Mouse (Mus musculus) embryonic facial prominence, embryonic 15.5 days (tissue): ENCODE measurements around the gene Bcl2l14. TPM values are rescaled to one million over a fixed set of nuclear protein-coding genes. Genes with fewer than 3 reads are reported as not detected.

Experiments used
- ATAC-seq: fragments of 200-750 bp; cut with Nextera tagmentation; 2 replicates; pipeline ENCODE4 v1.8.0; 2017; ENCODE audit warnings: low read depth, moderate TSS enrichment; ENCODE audit not compliant: insufficient number of reproducible peaks, low FRiP score, low TSS enrichment
- H3K27ac ChIP-seq: fragments of 300-500 bp; sonication (generic); replicated peaks from 2 replicates; pipeline ENCODE4 v1.5.1; 2015; ENCODE audit warnings: mild to moderate bottlenecking, inconsistent platforms
- H3K27me3 ChIP-seq: fragments of 300-500 bp; sonication (generic); 2 replicates; pipeline ENCODE4 v1.6.1; 2015; ENCODE audit warnings: inconsistent platforms
- H3K36me3 ChIP-seq: fragments of 300-500 bp; sonication (generic); 2 replicates; pipeline ENCODE4 v1.6.1; 2015; ENCODE audit warnings: mild to moderate bottlenecking, inconsistent platforms
- H3K4me1 ChIP-seq: fragments of 300-500 bp; sonication (generic); 2 replicates; pipeline ENCODE4 v1.6.1; 2015; ENCODE audit warnings: inconsistent platforms
- H3K4me2 ChIP-seq: fragments of 300-500 bp; sonication (generic); replicated peaks from 2 replicates; pipeline ENCODE4 v1.6.1; 2015; ENCODE audit warnings: mild to moderate bottlenecking, inconsistent platforms
- H3K4me3 ChIP-seq: fragments of 300-500 bp; sonication (generic); replicated peaks from 2 replicates; pipeline ENCODE4 v1.5.1; 2015; ENCODE audit warnings: mild to moderate bottlenecking, inconsistent platforms
- H3K9ac ChIP-seq: fragments of 300-500 bp; sonication (generic); 2 replicates; pipeline ENCODE4 v1.6.1; 2015; ENCODE audit warnings: inconsistent platforms
- H3K9me3 ChIP-seq: fragments of 300-500 bp; sonication (generic); replicated peaks from 2 replicates; pipeline ENCODE4 v1.6.1; 2016; ENCODE audit warnings: inconsistent platforms
- WGBS: fragments of 180-500 bp; shearing (Covaris S2); methylation state at CpG from one replicate; pipeline ENCODE4 v1.1.7; 2015; 5-methylcytosine and 5-hydroxymethylcytosine counted together
- polyA plus RNA-seq: library from polyadenylated mRNA; unstranded; fragments of >200 nt; fragmentation: Nextera tagmentation; extraction: Ambion mirVana; gene quantifications from 2 replicates; pipeline ENCODE4 v1.2.1, GENCODE M21; 2015

The Bcl2l14 gene
- polyA plus RNA-seq, 1 experiment from 2014 or later = 2.4 TPM

GRCm38 (mm10) chr6:134431583-134431982 lies 35.5 kb downstream of the Bcl2l14 start:
- Histone ChIP-seq H3K36me3 (no peaks in the 10 kb centered on the region), H3K4me2 (no peak overlapping the region), H3K4me3 (no peak overlapping the region), H3K27me3 (no peaks in the 10 kb centered on the region), H3K4me1 (peaks cover 23% of the 10 kb centered on the region), H3K9me3 (no peaks in the 10 kb centered on the region), H3K27ac (no peak overlapping the region), H3K9ac (no peak overlapping the region)
- no peak for ATAC-seq
- 84% methylated on average over 4 of the region's 4 CpGs for WGBS

- no peak overlapping the region for H3K27ac ChIP-seq
- WGBS = 78% methylated on average over 3 of the region's 3 CpGs
- H3K27me3 ChIP-seq = no peaks in the 10 kb centered on the region
- H3K36me3 ChIP-seq = no peaks in the 10 kb centered on the region
- H3K9me3 ChIP-seq = no peaks in the 10 kb centered on the region
- no peak for ATAC-seq
- H3K4me3 ChIP-seq = no peak overlapping the region
- peaks cover 19% of the 10 kb centered on the region for H3K4me1 ChIP-seq
- no peak overlapping the region for H3K9ac ChIP-seq
- no peak overlapping the region for H3K4me2 ChIP-seq
Measured at GRCm38 (mm10) chr6:134433281-134433680, 37.2 kb downstream of the Bcl2l14 start.

GRCm38 (mm10) chr6:134434044-134434443 lies 37.9 kb downstream of the Bcl2l14 start:
- no peaks in the 10 kb centered on the region for H3K9me3 ChIP-seq
- H3K36me3 ChIP-seq = no peaks in the 10 kb centered on the region
- no peak overlapping the region for H3K4me2 ChIP-seq
- H3K4me3 ChIP-seq = no peak overlapping the region
- no peaks in the 10 kb centered on the region for H3K27me3 ChIP-seq
- H3K9ac ChIP-seq = no peak overlapping the region
- H3K27ac ChIP-seq = no peak overlapping the region
- 47% methylated on average over 6 of the region's 6 CpGs for WGBS
- H3K4me1 ChIP-seq = peaks cover 17% of the 10 kb centered on the region
- ATAC-seq = no peak

GRCm38 (mm10) chr6:134434866-134435390 lies 38.8 kb downstream of the Bcl2l14 start:
- no peak for ATAC-seq
- H3K36me3 ChIP-seq = no peaks in the 10 kb centered on the region
- no peaks in the 10 kb centered on the region for H3K27me3 ChIP-seq
- no peaks in the 10 kb centered on the region for H3K9me3 ChIP-seq
- no peak overlapping the region for H3K4me3 ChIP-seq
- H3K9ac ChIP-seq = no peak overlapping the region
- 45% methylated on average over 9 of the region's 9 CpGs for WGBS
- no peak overlapping the region for H3K4me2 ChIP-seq
- H3K27ac ChIP-seq = no peak overlapping the region
- H3K4me1 ChIP-seq = peaks cover 18% of the 10 kb centered on the region

- Histone ChIP-seq H3K4me2 (no peak overlapping the region), H3K27me3 (no peaks in the 10 kb centered on the region), H3K9me3 (no peaks in the 10 kb centered on the region), H3K9ac (no peak overlapping the region), H3K27ac (no peak overlapping the region), H3K4me1 (peaks cover 16% of the 10 kb centered on the region), H3K36me3 (no peaks in the 10 kb centered on the region), H3K4me3 (no peak overlapping the region)
- ATAC-seq = no peak
- WGBS = 70% methylated on average over 5 of the region's 5 CpGs
Measured at GRCm38 (mm10) chr6:134436955-134437354, 40.8 kb downstream of the Bcl2l14 start.

GRCm38 (mm10) chr6:134439401-134440021 lies 43.4 kb downstream of the Bcl2l14 start:
- H3K4me1 ChIP-seq = peaks cover 16% of the 10 kb centered on the region
- H3K4me2 ChIP-seq = peak overlapping the region; percentile 48
- no peaks in the 10 kb centered on the region for H3K36me3 ChIP-seq
- H3K27me3 ChIP-seq = no peaks in the 10 kb centered on the region
- ATAC-seq = peak; percentile 84
- H3K9me3 ChIP-seq = no peaks in the 10 kb centered on the region
- peak overlapping the region; percentile 26 for H3K4me3 ChIP-seq
- no peak overlapping the region for H3K9ac ChIP-seq
- H3K27ac ChIP-seq = peak overlapping the region; percentile 77
- WGBS = 3% methylated on average over 23 of the region's 23 CpGs

- ATAC-seq = peak; percentile 1; the same call in 1 of the 2 replicates
- no peaks in the 10 kb centered on the region for H3K27me3 ChIP-seq
- H3K4me1 ChIP-seq = peaks cover 16% of the 10 kb centered on the region
- H3K9ac ChIP-seq = no peak overlapping the region; the same call in 1 of the 2 replicates
- peak overlapping the region; percentile 48 for H3K4me2 ChIP-seq
- WGBS = 15% methylated on average over 10 of the region's 10 CpGs
- peak overlapping the region; percentile 77 for H3K27ac ChIP-seq
- H3K9me3 ChIP-seq = no peaks in the 10 kb centered on the region
- peak overlapping the region; percentile 26; the same call in 1 of the 2 replicates for H3K4me3 ChIP-seq
- 0 out of 2 replicates have a peak, but pooled peaks cover 4% of the 10 kb centered on the region for H3K36me3 ChIP-seq
Measured at GRCm38 (mm10) chr6:134440023-134440422, 43.9 kb downstream of the Bcl2l14 start.

- no peak overlapping the region for H3K27ac ChIP-seq
- H3K9me3 ChIP-seq = no peaks in the 10 kb centered on the region
- H3K9ac ChIP-seq = no peak overlapping the region
- no peak overlapping the region for H3K4me2 ChIP-seq
- WGBS = 92% methylated on average over 3 of the region's 3 CpGs
- H3K4me1 ChIP-seq = peaks cover 16% of the 10 kb centered on the region
- no peak overlapping the region for H3K4me3 ChIP-seq
- no peak for ATAC-seq
- H3K27me3 ChIP-seq = no peaks in the 10 kb centered on the region
- peaks cover 12% of the 10 kb centered on the region for H3K36me3 ChIP-seq
Measured at GRCm38 (mm10) chr6:134441716-134442115, 45.6 kb downstream of the Bcl2l14 start.

GRCm38 (mm10) chr6:134442219-134442618 lies 46.1 kb downstream of the Bcl2l14 start:
- H3K9me3 ChIP-seq = no peaks in the 10 kb centered on the region
- ATAC-seq = no peak
- no peak overlapping the region for H3K4me3 ChIP-seq
- no peaks in the 10 kb centered on the region for H3K27me3 ChIP-seq
- no peak overlapping the region for H3K4me2 ChIP-seq
- H3K4me1 ChIP-seq = peaks cover 16% of the 10 kb centered on the region
- WGBS = 83% methylated on average over 5 of the region's 5 CpGs
- H3K9ac ChIP-seq = no peak overlapping the region
- peaks cover 15% of the 10 kb centered on the region for H3K36me3 ChIP-seq
- no peak overlapping the region for H3K27ac ChIP-seq

GRCm38 (mm10) chr6:134443198-134443904 lies 47.2 kb downstream of the Bcl2l14 start:
- H3K4me2 ChIP-seq = no peak overlapping the region
- no peaks in the 10 kb centered on the region for H3K9me3 ChIP-seq
- ATAC-seq = no peak
- peaks cover 16% of the 10 kb centered on the region for H3K4me1 ChIP-seq
- 77% methylated on average over 9 of the region's 9 CpGs for WGBS
- H3K9ac ChIP-seq = no peak overlapping the region
- H3K36me3 ChIP-seq = peaks cover 18% of the 10 kb centered on the region
- no peak overlapping the region for H3K4me3 ChIP-seq
- peak overlapping the region; percentile 40; the same call in 1 of the 2 replicates for H3K27ac ChIP-seq
- H3K27me3 ChIP-seq = no peaks in the 10 kb centered on the region

- no peak for ATAC-seq
- Histone ChIP-seq H3K9me3 (no peaks in the 10 kb centered on the region), H3K4me2 (no peak overlapping the region), H3K4me1 (peaks cover 12% of the 10 kb centered on the region), H3K27me3 (no peaks in the 10 kb centered on the region), H3K9ac (no peak overlapping the region), H3K27ac (0 out of 2 replicates have a peak overlapping the region, but pooled peaks have one; percentile 40), H3K4me3 (no peak overlapping the region), H3K36me3 (peaks cover 23% of the 10 kb centered on the region)
- WGBS = 67% methylated on average over 5 of the region's 5 CpGs
Measured at GRCm38 (mm10) chr6:134443925-134444324, 47.8 kb downstream of the Bcl2l14 start.
